Mouse (Mus musculus) bone marrow, adult 2 months (tissue): Measurements from ENCODE around the gene Clvs2. TPM values are rescaled to one million over a fixed set of nuclear protein-coding genes. Genes with fewer than 3 reads are reported as not detected.

Experiments used
- H3K27ac ChIP-seq: fragments of 200-500 bp; 2 replicates; pipeline ENCODE4 v1.5.1; 2012; ENCODE audit warnings: low read depth, mild to moderate bottlenecking, control low read depth, inconsistent platforms, low read length; ENCODE audit not compliant: control insufficient read depth, poor library complexity, insufficient read depth
- H3K4me1 ChIP-seq: fragments of 200-500 bp; 2 replicates; pipeline ENCODE4 v1.6.1; 2011; ENCODE audit warnings: low read length; ENCODE audit not compliant: control insufficient read depth, insufficient read depth
- H3K4me3 ChIP-seq: fragments of 200-500 bp; replicated peaks from 2 replicates; pipeline ENCODE3; 2011; ENCODE audit warnings: mild to moderate bottlenecking, low read depth, low read length, control low read depth; ENCODE audit not compliant: control insufficient read depth
- CTCF ChIP-seq: fragments of 200-500 bp; IDR thresholded peaks from 2 replicates; pipeline ENCODE4 v1.5.1; 2011; ENCODE audit warnings: low read length, control low read depth; ENCODE audit not compliant: control insufficient read depth, insufficient read depth
- POLR2A ChIP-seq: fragments of 200-500 bp; IDR thresholded peaks from 2 replicates; pipeline ENCODE4 v1.6.1; 2011; ENCODE audit warnings: low read depth, mild to moderate bottlenecking, control low read depth, low read length, borderline replicate concordance; ENCODE audit not compliant: control insufficient read depth
- WGBS: fragments of 180-500 bp; shearing (Covaris S2); methylation state at CpG from one replicate; pipeline ENCODE4 v1.1.7; 2018; 5-methylcytosine and 5-hydroxymethylcytosine counted together
- polyA plus RNA-seq: library from polyadenylated mRNA; stranded (reverse); fragments of >200 nt; gene quantifications from 2 replicates; pipeline ENCODE4 v1.2.4, GENCODE M21; 2011; ENCODE audit warnings: low replicate concordance; ENCODE audit not compliant: missing spikeins, insufficient read depth, insufficient read length

The Clvs2 gene
- polyA plus RNA-seq, result not detected in 2 replicates

GRCm38 (mm10) chr10:33624131-33624879 lies at the start of gene Clvs2:
TSS of gene Clvs2 (minus strand) at chr10:33624769.
- Histone ChIP-seq H3K4me3 (no peak within 1 kb of the TSS), H3K27ac (no peak within 1 kb of the TSS), H3K4me1 (no peaks in the 10 kb centered on the region)
- WGBS, result 14% methylated on average over 37 of the region's 37 CpGs
- no peak for TF ChIP-seq POLR2A

DNA sequence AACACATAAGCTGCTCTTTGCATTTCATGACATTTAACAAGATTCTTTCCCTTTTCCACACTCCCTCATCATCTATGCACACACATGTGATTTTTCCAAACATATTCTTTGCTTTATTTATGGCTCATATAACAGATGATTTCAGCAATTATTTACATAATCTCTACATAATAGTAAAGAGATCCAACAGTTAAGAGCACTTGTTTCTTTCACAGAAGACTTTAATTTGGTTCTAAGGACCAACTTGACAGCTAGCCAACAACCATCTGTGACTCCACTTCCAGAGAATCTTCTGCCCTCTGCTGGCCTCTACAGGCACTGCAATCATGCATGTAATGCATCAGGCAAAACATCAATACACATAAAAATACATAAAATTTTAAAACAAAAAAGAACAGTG lies 28.6 kb upstream of the Clvs2 start:
- Histone ChIP-seq H3K4me3 (no peak overlapping the region), H3K4me1 (no peaks in the 10 kb centered on the region), H3K27ac (no peak overlapping the region)
- TF ChIP-seq CTCF (no peak), POLR2A (no peak)

DNA sequence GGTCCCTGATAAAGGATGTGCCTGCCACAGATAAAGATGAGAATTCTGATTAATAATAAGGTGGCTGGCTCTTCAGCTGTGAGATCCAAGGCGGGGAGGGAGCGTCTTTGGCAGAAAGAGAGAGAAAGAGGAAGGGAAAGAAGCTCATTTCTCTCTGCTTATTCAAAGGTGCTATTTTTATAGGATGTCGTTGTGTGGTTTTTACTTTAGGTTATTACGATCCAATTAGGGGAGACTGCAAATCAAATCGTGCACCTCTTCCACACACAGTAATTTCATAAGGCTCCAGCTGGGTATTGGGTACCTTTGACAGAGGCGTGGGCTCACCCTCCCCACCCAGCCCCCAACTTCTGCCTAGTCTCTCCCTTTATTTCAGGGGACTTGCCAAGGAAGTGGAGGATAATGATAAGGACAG lies 985 bp downstream of the Clvs2 start:
- Histone ChIP-seq H3K4me3 (no peak overlapping the region), H3K4me1 (no peaks in the 10 kb centered on the region), H3K27ac (no peak overlapping the region)
- no peak for TF ChIP-seq CTCF
- TF ChIP-seq POLR2A, result no peak
- WGBS, result 27% methylated on average over 6 of the region's 6 CpGs

DNA sequence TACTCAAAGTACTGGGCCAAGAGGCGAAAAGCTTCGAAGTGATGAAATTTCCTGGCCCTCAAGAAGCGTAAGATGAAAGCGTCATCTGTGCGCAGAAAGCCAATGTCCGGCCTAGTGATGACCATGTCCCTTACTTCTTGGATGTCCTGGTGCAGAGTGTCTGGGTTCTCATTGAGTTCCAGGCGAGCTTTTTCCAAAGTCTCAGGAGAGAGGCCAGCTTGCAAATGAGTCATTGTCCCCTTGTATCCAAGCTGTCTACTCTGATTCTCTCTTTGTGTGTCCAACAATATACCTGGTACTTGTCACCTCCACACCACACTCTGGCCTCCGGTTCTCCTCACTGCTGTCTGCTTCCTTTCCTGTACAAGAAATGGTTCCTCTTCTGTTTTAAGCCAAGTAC lies 1.9 kb downstream of the Clvs2 start:
- TF ChIP-seq CTCF (no peak), POLR2A (no peak)
- no peaks in the 10 kb centered on the region for H3K4me1 ChIP-seq
- no peak overlapping the region for H3K4me3 ChIP-seq
- 80% methylated on average over 8 of the region's 8 CpGs for WGBS
- H3K27ac ChIP-seq, result no peak overlapping the region

GRCm38 (mm10) chr10:33616207-33616606 lies 8.4 kb downstream of the Clvs2 start:
- TF ChIP-seq POLR2A (no peak), CTCF (no peak)
- H3K4me3 ChIP-seq, result no peak overlapping the region
- WGBS, result 59% methylated on average over 2 of the region's 2 CpGs
- no peak overlapping the region for H3K27ac ChIP-seq
- H3K4me1 ChIP-seq, result no peaks in the 10 kb centered on the region

- no peak overlapping the region for H3K27ac ChIP-seq
- WGBS, result 70% methylated on average over 1 of the region's 1 CpGs
- TF ChIP-seq POLR2A (no peak), CTCF (no peak)
These were observed 11.4 kb downstream of the Clvs2 start for GRCm38 (mm10) chr10:33613197-33613596.

GRCm38 (mm10) chr10:33592732-33593131 lies 31.8 kb downstream of the Clvs2 start:
- Histone ChIP-seq H3K4me1 (no peaks in the 10 kb centered on the region), H3K27ac (no peak overlapping the region), H3K4me3 (no peak overlapping the region)
- 79% methylated on average over 16 of the region's 16 CpGs for WGBS
- no peak for TF ChIP-seq POLR2A
- no peak for TF ChIP-seq CTCF

More at GRCm38 (mm10) chr10:33613197-33613596, 11.4 kb downstream of the Clvs2 start:
- Histone ChIP-seq H3K4me1 (no peaks in the 10 kb centered on the region), H3K4me3 (no peak overlapping the region)

DNA sequence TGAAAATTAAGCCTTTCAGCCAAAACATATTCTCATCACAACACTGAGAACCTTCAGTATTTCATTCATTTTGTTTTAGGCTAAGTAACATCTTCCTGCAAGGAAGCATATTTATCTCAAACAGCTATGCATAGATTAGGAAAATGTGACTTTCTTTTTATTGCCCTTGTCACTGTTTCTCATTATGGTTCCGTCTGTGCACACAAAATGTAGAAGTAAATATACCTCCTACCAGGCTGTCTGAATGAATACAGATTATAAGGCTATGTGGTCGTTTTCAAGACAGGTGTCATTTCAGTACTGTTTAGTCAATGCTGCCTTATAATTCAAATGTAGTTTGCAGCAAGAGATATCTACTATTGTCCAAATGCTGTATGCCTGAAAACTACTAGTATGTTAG lies 35.8 kb downstream of the Clvs2 start:
- H3K4me1 ChIP-seq, result no peaks in the 10 kb centered on the region
- no peak overlapping the region for H3K27ac ChIP-seq
- no peak overlapping the region for H3K4me3 ChIP-seq
- TF ChIP-seq POLR2A (no peak), CTCF (no peak)
- WGBS, result 52% methylated on average over 2 of the region's 2 CpGs
